Mouse (Mus musculus) midbrain, embryonic 10.5 days (tissue): ENCODE measurements around the gene Pum1. TPM values are rescaled to one million over a fixed set of nuclear protein-coding genes. Genes with fewer than 3 reads are reported as not detected.

ENCODE experiments used
- DNase-seq: peaks from one replicate; pipeline ENCODE4 v3.0.0-alpha.2; 2017; ENCODE audit warnings: low spot score
- H3K27ac ChIP-seq: fragments of 300-500 bp; sonication (generic); replicated peaks from 2 replicates; pipeline ENCODE4 v1.5.1; 2016; ENCODE audit warnings: mild to moderate bottlenecking
- H3K27me3 ChIP-seq: fragments of 300-500 bp; sonication (generic); 2 replicates; pipeline ENCODE4 v1.6.1; 2016; ENCODE audit warnings: low read depth, mild to moderate bottlenecking; ENCODE audit not compliant: poor library complexity, severe bottlenecking
- H3K36me3 ChIP-seq: fragments of 300-500 bp; sonication (generic); 2 replicates; pipeline ENCODE4 v1.6.1; 2016; ENCODE audit warnings: mild to moderate bottlenecking, moderate library complexity
- H3K4me1 ChIP-seq: fragments of 300-500 bp; sonication (generic); 2 replicates; pipeline ENCODE4 v1.6.1; 2016
- H3K4me3 ChIP-seq: fragments of 300-500 bp; sonication (generic); 2 replicates; pipeline ENCODE4 v1.5.1; 2016; ENCODE audit warnings: mild to moderate bottlenecking, moderate library complexity
- H3K9me3 ChIP-seq: fragments of 300-500 bp; sonication (generic); replicated peaks from 2 replicates; pipeline ENCODE4 v1.6.1; 2016; ENCODE audit warnings: mild to moderate bottlenecking
- WGBS: fragments of 180-500 bp; shearing (Covaris S2); methylation state at CpG from one replicate; pipeline ENCODE4 v1.1.7; 2016; 5-methylcytosine and 5-hydroxymethylcytosine counted together
- polyA plus RNA-seq: library from polyadenylated mRNA; unstranded; fragments of >200 nt; fragmentation: Nextera tagmentation; extraction: Ambion mirVana; gene quantifications from 2 replicates; pipeline ENCODE4 v1.2.1, GENCODE M21; 2016

Pum1 gene
- polyA plus RNA-seq, 1 experiment from 2014 or later, result 117 TPM

DNA sequence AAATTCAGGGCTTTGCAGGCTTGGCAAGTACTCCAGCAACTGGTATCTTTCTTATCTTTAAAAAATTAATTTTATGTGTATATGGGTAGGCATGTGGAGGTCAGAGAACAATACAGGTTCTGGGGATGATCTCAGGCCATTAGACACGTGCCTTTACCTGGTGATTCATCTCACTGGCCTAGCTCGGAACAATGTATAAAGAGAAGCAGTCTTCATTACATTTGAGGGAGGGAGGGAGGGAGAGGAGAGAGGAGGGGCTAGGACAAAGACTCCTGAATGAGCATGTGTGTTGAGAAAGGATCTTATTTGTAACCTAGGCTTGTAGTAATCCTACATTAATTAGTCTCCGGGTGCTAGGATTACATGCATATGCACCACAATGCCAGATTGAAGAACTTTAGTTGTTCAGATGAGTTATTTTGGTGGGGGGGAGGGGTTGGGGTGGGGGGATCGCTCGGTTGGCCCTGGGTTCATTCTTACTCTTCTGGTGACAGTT lies 48.3 kb downstream of the Pum1 start:
- Histone ChIP-seq H3K36me3 (peaks cover 38% of the 10 kb centered on the region), H3K9me3 (no peaks in the 10 kb centered on the region), H3K4me1 (peaks cover 26% of the 10 kb centered on the region), H3K4me3 (no peak overlapping the region), H3K27me3 (no peaks in the 10 kb centered on the region), H3K27ac (no peak overlapping the region; the same call in 1 of the 2 replicates)
- 60% methylated on average over 5 of the region's 5 CpGs for WGBS
- DNase-seq, result no peak

- no peak overlapping the region for H3K27ac ChIP-seq
- no peaks in the 10 kb centered on the region for H3K9me3 ChIP-seq
- 79% methylated on average over 3 of the region's 3 CpGs for WGBS
- no peak overlapping the region for H3K4me3 ChIP-seq
- no peak for DNase-seq
- H3K27me3 ChIP-seq, result no peaks in the 10 kb centered on the region
- peaks cover 28% of the 10 kb centered on the region for H3K36me3 ChIP-seq
- H3K4me1 ChIP-seq, result peaks cover 26% of the 10 kb centered on the region
Measured at GRCm38 (mm10) chr4:130712341-130712740, 49.2 kb downstream of the Pum1 start.

GRCm38 (mm10) chr4:130713430-130713829 lies 50.3 kb downstream of the Pum1 start:
- Histone ChIP-seq H3K36me3 (peaks cover 29% of the 10 kb centered on the region), H3K4me3 (no peak overlapping the region), H3K27ac (no peak overlapping the region), H3K9me3 (no peaks in the 10 kb centered on the region), H3K27me3 (no peaks in the 10 kb centered on the region), H3K4me1 (peaks cover 24% of the 10 kb centered on the region)
- DNase-seq, result no peak
- 86% methylated on average over 5 of the region's 5 CpGs for WGBS

- H3K4me3 ChIP-seq, result no peak overlapping the region
- H3K36me3 ChIP-seq, result peaks cover 30% of the 10 kb centered on the region
- DNase-seq, result no peak
- no peaks in the 10 kb centered on the region for H3K9me3 ChIP-seq
- H3K27me3 ChIP-seq, result no peaks in the 10 kb centered on the region
- H3K4me1 ChIP-seq, result peaks cover 37% of the 10 kb centered on the region
- no peak overlapping the region for H3K27ac ChIP-seq
Measured at GRCm38 (mm10) chr4:130715126-130715525, 52.0 kb downstream of the Pum1 start.

DNA sequence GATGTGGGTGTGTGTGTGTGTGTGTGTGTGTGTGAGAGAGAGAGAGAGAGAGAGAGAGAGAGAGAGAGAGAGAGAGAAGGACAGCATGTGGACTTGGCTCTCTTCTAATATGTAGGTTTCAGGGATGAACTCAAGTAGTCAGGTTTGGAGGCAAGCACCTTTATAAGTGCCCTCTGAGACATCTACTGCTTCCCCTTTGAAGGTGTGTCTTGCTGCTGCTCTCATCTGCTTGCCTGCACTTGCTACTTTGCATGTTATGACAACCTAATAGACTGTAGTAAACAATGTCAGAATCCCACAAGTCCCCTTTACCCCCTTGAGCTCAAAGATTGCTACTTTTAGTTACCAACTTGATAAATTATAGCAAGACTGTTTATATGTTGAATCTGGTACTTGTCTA lies 52.5 kb downstream of the Pum1 start:
- no peak overlapping the region for H3K4me3 ChIP-seq
- peaks cover 40% of the 10 kb centered on the region for H3K4me1 ChIP-seq
- H3K27me3 ChIP-seq, result no peaks in the 10 kb centered on the region
- no peak overlapping the region for H3K27ac ChIP-seq
- no peak for DNase-seq
- H3K36me3 ChIP-seq, result peaks cover 32% of the 10 kb centered on the region
- no peaks in the 10 kb centered on the region for H3K9me3 ChIP-seq

- no peaks in the 10 kb centered on the region for H3K27me3 ChIP-seq
- H3K36me3 ChIP-seq, result peaks cover 56% of the 10 kb centered on the region
- 87% methylated on average over 4 of the region's 4 CpGs for WGBS
- no peak for DNase-seq
- H3K9me3 ChIP-seq, result no peaks in the 10 kb centered on the region
- H3K27ac ChIP-seq, result no peak overlapping the region
- no peak overlapping the region for H3K4me3 ChIP-seq
- peaks cover 52% of the 10 kb centered on the region for H3K4me1 ChIP-seq
Measured at GRCm38 (mm10) chr4:130719348-130719747, 56.2 kb downstream of the Pum1 start.

DNA sequence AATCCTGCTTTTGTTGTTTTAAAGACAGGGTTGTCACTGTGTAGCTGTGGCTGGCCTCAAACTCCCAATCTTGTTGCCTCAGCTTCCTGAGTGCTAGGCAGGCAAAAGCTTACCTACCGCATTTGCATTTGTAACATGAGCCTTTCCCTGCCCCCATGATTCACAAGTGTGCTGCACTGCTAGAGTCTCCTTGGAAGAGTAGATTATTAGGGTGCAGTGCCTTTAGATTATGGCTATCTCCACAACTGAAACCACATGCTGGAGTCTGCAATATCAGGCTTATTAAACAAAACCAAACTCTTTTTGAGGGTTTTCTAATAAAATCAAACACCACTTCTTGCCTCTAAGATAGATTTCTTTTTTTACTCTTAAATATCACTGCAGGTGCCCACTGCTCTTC lies 59.5 kb downstream of the Pum1 start:
- Histone ChIP-seq H3K27ac (no peak overlapping the region), H3K4me1 (peaks cover 63% of the 10 kb centered on the region), H3K27me3 (no peaks in the 10 kb centered on the region), H3K9me3 (no peaks in the 10 kb centered on the region), H3K4me3 (no peak overlapping the region), H3K36me3 (peaks cover 75% of the 10 kb centered on the region)
- DNase-seq, result no peak
- WGBS, result 14% methylated on average over 1 of the region's 1 CpGs

DNA sequence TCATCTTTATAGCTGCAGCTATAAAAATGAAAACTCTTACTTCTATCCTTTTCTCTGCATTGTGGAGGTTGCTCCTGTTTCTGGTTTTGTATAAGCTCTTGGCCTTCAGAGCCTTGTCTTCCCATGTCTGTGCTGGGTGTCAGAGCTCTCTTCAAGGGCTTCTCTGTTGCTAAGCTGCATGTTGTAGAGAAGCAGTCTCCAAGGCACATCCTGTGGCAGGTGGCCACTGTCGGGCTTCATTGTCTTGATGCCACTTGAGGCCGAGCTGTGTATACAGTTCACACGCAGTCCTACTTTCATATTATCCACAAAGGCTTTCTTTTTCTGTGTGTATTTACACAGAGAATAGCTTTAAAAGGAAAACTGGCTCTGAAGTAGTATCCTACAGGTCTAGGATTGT lies 63.0 kb downstream of the Pum1 start:
- H3K27ac ChIP-seq, result peak overlapping the region; percentile 38
- 61% methylated on average over 3 of the region's 3 CpGs for WGBS
- no peaks in the 10 kb centered on the region for H3K27me3 ChIP-seq
- H3K9me3 ChIP-seq, result no peaks in the 10 kb centered on the region
- no peak for DNase-seq
- H3K36me3 ChIP-seq, result peaks cover 80% of the 10 kb centered on the region
- H3K4me3 ChIP-seq, result no peak overlapping the region
- H3K4me1 ChIP-seq, result peaks cover 40% of the 10 kb centered on the region

DNA sequence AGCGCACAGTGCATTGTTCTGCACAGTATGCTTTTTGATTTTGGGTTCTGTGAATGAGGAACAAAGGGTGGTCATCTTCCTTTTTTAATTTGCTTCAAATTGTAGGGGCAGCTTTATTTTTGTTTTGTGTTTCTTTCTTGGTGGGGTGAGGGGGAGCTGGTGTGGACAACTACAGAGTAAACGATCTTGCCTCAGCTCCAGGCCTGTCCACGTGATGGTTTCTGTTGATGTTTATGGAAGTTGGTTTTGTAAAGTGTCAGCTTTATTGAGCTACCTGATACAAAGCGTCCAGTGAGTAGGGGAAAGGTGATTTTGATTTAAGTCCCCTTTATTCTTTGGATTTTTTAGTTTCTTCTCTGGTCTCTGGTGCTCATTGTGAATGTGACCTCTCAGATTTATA lies 72.8 kb downstream of the Pum1 start:
- H3K27ac ChIP-seq, result no peak overlapping the region
- no peaks in the 10 kb centered on the region for H3K9me3 ChIP-seq
- DNase-seq, result no peak
- no peaks in the 10 kb centered on the region for H3K27me3 ChIP-seq
- no peak overlapping the region for H3K4me3 ChIP-seq
- H3K36me3 ChIP-seq, result peaks cover 46% of the 10 kb centered on the region
- 0 out of 2 replicates have a peak, but pooled peaks cover 3% of the 10 kb centered on the region for H3K4me1 ChIP-seq
- 86% methylated on average over 4 of the region's 4 CpGs for WGBS

DNA sequence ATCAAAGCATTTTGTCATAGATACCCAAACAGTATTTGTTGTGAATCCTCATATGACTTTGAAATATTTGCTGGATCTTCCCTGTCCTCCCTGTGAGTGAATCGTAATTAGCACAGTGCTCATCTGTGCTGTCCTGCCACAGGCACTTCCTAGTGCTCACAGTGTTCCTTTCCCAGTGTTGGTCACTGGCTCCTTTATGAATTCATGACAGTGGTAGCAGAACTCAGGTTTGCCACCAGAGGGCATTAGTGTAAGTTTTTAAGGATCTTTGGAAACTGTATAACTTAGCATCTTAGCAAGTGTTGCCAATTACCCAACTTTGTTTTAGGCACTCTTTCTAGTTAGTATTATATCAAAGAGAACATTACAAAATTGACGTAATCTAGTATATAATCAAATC lies 75.4 kb downstream of the Pum1 start:
- no peak for DNase-seq
- peaks cover 49% of the 10 kb centered on the region for H3K36me3 ChIP-seq
- H3K27me3 ChIP-seq, result no peaks in the 10 kb centered on the region
- H3K9me3 ChIP-seq, result no peaks in the 10 kb centered on the region
- no peak overlapping the region for H3K4me3 ChIP-seq
- H3K4me1 ChIP-seq, result 0 out of 2 replicates have a peak, but pooled peaks cover 3% of the 10 kb centered on the region
- no peak overlapping the region for H3K27ac ChIP-seq
- 78% methylated on average over 2 of the region's 2 CpGs for WGBS

DNA sequence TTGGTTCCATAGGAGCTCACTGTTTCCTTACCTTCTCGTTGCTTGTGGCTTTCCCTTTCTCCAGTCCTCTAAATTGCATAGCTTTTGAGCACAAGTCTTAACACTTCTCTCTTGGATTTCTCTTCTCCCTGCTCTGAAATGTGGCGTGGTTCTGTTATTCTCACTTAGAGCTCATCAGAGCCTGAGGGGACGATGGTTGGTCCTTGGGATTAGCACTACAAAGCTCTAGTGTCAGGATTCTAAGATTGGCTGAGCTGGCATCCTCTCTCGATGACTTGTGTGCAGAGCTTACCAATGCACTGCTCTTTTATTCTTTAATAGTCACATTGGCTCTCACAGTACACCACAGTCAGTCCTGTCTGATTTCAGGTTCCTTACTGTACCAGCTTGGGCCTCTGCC lies 80.9 kb downstream of the Pum1 start:
- Histone ChIP-seq H3K4me1 (no peaks in the 10 kb centered on the region), H3K4me3 (no peak overlapping the region), H3K27ac (no peak overlapping the region), H3K27me3 (no peaks in the 10 kb centered on the region), H3K9me3 (no peaks in the 10 kb centered on the region), H3K36me3 (peaks cover 91% of the 10 kb centered on the region)
- DNase-seq, result no peak
- 91% methylated on average over 4 of the region's 4 CpGs for WGBS

DNA sequence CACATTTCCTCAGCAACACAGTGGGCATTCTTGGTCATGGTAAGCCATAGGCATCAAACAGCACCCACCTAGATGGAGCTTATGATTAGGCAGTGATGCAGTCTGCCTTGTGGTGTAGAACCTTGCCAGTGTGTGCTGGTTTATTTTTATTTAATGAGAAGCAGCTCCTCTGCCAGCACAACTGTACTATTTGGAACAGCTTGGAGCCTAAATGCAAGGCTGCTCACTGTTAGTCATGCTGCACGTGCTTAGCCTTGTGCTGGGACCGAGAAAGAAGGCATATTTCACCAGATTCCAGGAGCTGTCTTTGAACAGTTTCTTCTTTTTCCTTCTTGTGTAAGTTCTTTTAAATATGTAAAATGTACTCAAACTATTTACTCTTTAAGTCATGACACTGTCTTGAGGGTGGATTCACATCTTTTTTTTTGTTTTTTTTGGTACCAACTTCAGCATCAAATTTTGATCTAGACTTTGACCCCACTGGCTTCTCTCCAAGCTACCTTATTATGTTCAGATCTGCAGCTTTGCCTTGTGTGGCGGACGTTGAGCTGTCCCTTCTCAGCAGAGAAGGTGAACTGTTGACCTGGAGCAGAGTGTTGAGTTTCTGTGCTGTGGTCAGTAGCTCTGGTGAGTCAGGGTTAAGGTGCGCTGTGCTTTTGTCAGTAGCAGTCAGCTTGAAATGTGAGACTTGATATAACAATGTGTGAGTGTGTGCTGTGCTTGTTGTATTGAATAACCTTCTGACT lies 82.6 kb downstream of the Pum1 start:
- H3K27ac ChIP-seq, result no peak overlapping the region
- no peak overlapping the region for H3K4me3 ChIP-seq
- H3K27me3 ChIP-seq, result no peaks in the 10 kb centered on the region
- no peak for DNase-seq
- H3K9me3 ChIP-seq, result no peaks in the 10 kb centered on the region
- no peaks in the 10 kb centered on the region for H3K4me1 ChIP-seq
- WGBS, result 87% methylated on average over 5 of the region's 5 CpGs
- peaks cover 100% of the 10 kb centered on the region for H3K36me3 ChIP-seq

- WGBS, result 83% methylated on average over 7 of the region's 7 CpGs
- Histone ChIP-seq H3K27ac (no peak overlapping the region), H3K4me3 (no peak overlapping the region), H3K27me3 (no peaks in the 10 kb centered on the region), H3K4me1 (no peaks in the 10 kb centered on the region), H3K9me3 (no peaks in the 10 kb centered on the region), H3K36me3 (peaks cover 100% of the 10 kb centered on the region)
- no peak for DNase-seq
Measured at GRCm38 (mm10) chr4:130749566-130749965, 86.4 kb downstream of the Pum1 start.
